Mouse (Mus musculus): Measurements from ENCODE around the gene Trpc7. TPM values are rescaled to one million over a fixed set of nuclear protein-coding genes. Genes with fewer than 3 reads are reported as not detected.

The Trpc7 gene
- 3.9 and 6.3 TPM in 2 replicates for polyA plus RNA-seq (2015; fragmentation: Nextera tagmentation; extraction: Ambion mirVana)

- Histone ChIP-seq H3K9me3 (ENCODE audit: control insufficient read depth, low read length) (no peaks in the 10 kb centered on the region), H3K4me3 (replicated peaks; ENCODE audit: low read length) (peak within 1 kb of the TSS; percentile 36), H3K27me3 (replicated peaks; ENCODE audit: control insufficient read depth, insufficient read depth, low read length) (0 out of 2 replicates have a peak, but pooled peaks cover 2% of the 10 kb centered on the region), H3K4me1 (replicated peaks; ENCODE audit: control insufficient read depth, insufficient read depth, low read length) (0 out of 2 replicates have a peak, but pooled peaks cover 3% of the 10 kb centered on the region), H3K9ac (replicated peaks; ENCODE audit: low read depth, low read length) (peak within 1 kb of the TSS; percentile 24), H3K36me3 (ENCODE audit: control insufficient read depth, insufficient read depth) (no peaks in the 10 kb centered on the region), H3K27ac (ENCODE audit: low read length) (0 out of 2 replicates have a peak within 1 kb of the TSS, but pooled peaks have one; percentile 6), H3K4me2 (ENCODE audit: low read length) (peak within 1 kb of the TSS; percentile 42)
- ATAC-seq, result no peak
- 67% methylated on average over 3 of the region's 3 CpGs for WGBS
These were observed at the start of gene Trpc7 for GRCm38 (mm10) chr13:56895893-56896292. Trpc7 (minus strand) TSS chr13:56895993.

- no peaks in the 10 kb centered on the region for H3K27me3 ChIP-seq (replicated peaks; ENCODE audit: control insufficient read depth, insufficient read depth, low read length)
- H3K4me2 ChIP-seq (ENCODE audit: low read length), result no peak overlapping the region
- no peaks in the 10 kb centered on the region for H3K36me3 ChIP-seq (ENCODE audit: control insufficient read depth, insufficient read depth)
These were observed 43.5 kb upstream of the Trpc7 start for GRCm38 (mm10) chr13:56939261-56939660.

GRCm38 (mm10) chr13:56933832-56934510, 38.2 kb upstream of the Trpc7 start:
- H3K9ac ChIP-seq (replicated peaks; ENCODE audit: low read depth, low read length), result no peak overlapping the region
- H3K36me3 ChIP-seq (ENCODE audit: control insufficient read depth, insufficient read depth), result no peaks in the 10 kb centered on the region
- WGBS, result 9% methylated on average over 11 of the region's 11 CpGs
- peak; percentile 69 for ATAC-seq
- H3K27ac ChIP-seq (ENCODE audit: low read length), result no peak overlapping the region
- H3K4me2 ChIP-seq (ENCODE audit: low read length), result no peak overlapping the region
- no peak overlapping the region for H3K4me3 ChIP-seq (replicated peaks; ENCODE audit: low read length)
- H3K4me1 ChIP-seq (replicated peaks; ENCODE audit: control insufficient read depth, insufficient read depth, low read length), result peaks cover 10% of the 10 kb centered on the region
- no peaks in the 10 kb centered on the region for H3K27me3 ChIP-seq (replicated peaks; ENCODE audit: control insufficient read depth, insufficient read depth, low read length)
- no peaks in the 10 kb centered on the region for H3K9me3 ChIP-seq (ENCODE audit: control insufficient read depth, low read length)

More at GRCm38 (mm10) chr13:56939261-56939660, 43.5 kb upstream of the Trpc7 start:
- Histone ChIP-seq H3K9me3 (ENCODE audit: control insufficient read depth, low read length) (no peaks in the 10 kb centered on the region), H3K9ac (replicated peaks; ENCODE audit: low read depth, low read length) (no peak overlapping the region), H3K27ac (ENCODE audit: low read length) (no peak overlapping the region), H3K4me3 (replicated peaks; ENCODE audit: low read length) (no peak overlapping the region), H3K4me1 (replicated peaks; ENCODE audit: control insufficient read depth, insufficient read depth, low read length) (peaks cover 2% of the 10 kb centered on the region)
- WGBS, result 86% methylated on average over 11 of the region's 11 CpGs
- ATAC-seq, result no peak

- Histone ChIP-seq H3K27ac (ENCODE audit: low read length) (no peak overlapping the region), H3K4me3 (replicated peaks; ENCODE audit: low read length) (no peak overlapping the region), H3K27me3 (replicated peaks; ENCODE audit: control insufficient read depth, insufficient read depth, low read length) (no peaks in the 10 kb centered on the region), H3K4me2 (ENCODE audit: low read length) (no peak overlapping the region), H3K9ac (replicated peaks; ENCODE audit: low read depth, low read length) (no peak overlapping the region), H3K36me3 (ENCODE audit: control insufficient read depth, insufficient read depth) (no peaks in the 10 kb centered on the region), H3K9me3 (ENCODE audit: control insufficient read depth, low read length) (no peaks in the 10 kb centered on the region), H3K4me1 (replicated peaks; ENCODE audit: control insufficient read depth, insufficient read depth, low read length) (peaks cover 10% of the 10 kb centered on the region)
- ATAC-seq, result no peak
- 98% methylated on average over 2 of the region's 2 CpGs for WGBS
These were observed 34.6 kb upstream of the Trpc7 start for GRCm38 (mm10) chr13:56930421-56930820.

GRCm38 (mm10) chr13:56922976-56923375, 27.2 kb upstream of the Trpc7 start:
- ATAC-seq, result no peak

GRCm38 (mm10) chr13:56921251-56921650, 25.5 kb upstream of the Trpc7 start:
- H3K4me2 ChIP-seq (ENCODE audit: low read length), result no peak overlapping the region
- no peaks in the 10 kb centered on the region for H3K27me3 ChIP-seq (replicated peaks; ENCODE audit: control insufficient read depth, insufficient read depth, low read length)
- no peak overlapping the region for H3K27ac ChIP-seq (ENCODE audit: low read length)
- no peak overlapping the region for H3K9ac ChIP-seq (replicated peaks; ENCODE audit: low read depth, low read length)
- 45% methylated on average over 3 of the region's 3 CpGs for WGBS
- H3K4me3 ChIP-seq (replicated peaks; ENCODE audit: low read length), result no peak overlapping the region
- no peaks in the 10 kb centered on the region for H3K4me1 ChIP-seq (replicated peaks; ENCODE audit: control insufficient read depth, insufficient read depth, low read length)
- no peak for ATAC-seq
- H3K36me3 ChIP-seq (ENCODE audit: control insufficient read depth, insufficient read depth), result no peaks in the 10 kb centered on the region
- no peaks in the 10 kb centered on the region for H3K9me3 ChIP-seq (ENCODE audit: control insufficient read depth, low read length)

More at GRCm38 (mm10) chr13:56922976-56923375, 27.2 kb upstream of the Trpc7 start:
- H3K9me3 ChIP-seq (ENCODE audit: control insufficient read depth, low read length), result no peaks in the 10 kb centered on the region
- no peaks in the 10 kb centered on the region for H3K27me3 ChIP-seq (replicated peaks; ENCODE audit: control insufficient read depth, insufficient read depth, low read length)
- no peak overlapping the region for H3K27ac ChIP-seq (ENCODE audit: low read length)
- 79% methylated on average over 2 of the region's 2 CpGs for WGBS
- H3K4me1 ChIP-seq (replicated peaks; ENCODE audit: control insufficient read depth, insufficient read depth, low read length), result no peaks in the 10 kb centered on the region
- H3K9ac ChIP-seq (replicated peaks; ENCODE audit: low read depth, low read length), result no peak overlapping the region
- H3K36me3 ChIP-seq (ENCODE audit: control insufficient read depth, insufficient read depth), result no peaks in the 10 kb centered on the region
- no peak overlapping the region for H3K4me2 ChIP-seq (ENCODE audit: low read length)
- no peak overlapping the region for H3K4me3 ChIP-seq (replicated peaks; ENCODE audit: low read length)

- no peak overlapping the region for H3K9ac ChIP-seq (replicated peaks; ENCODE audit: low read depth, low read length)
- ATAC-seq, result no peak
- 80% methylated on average over 7 of the region's 7 CpGs for WGBS
- H3K27ac ChIP-seq (ENCODE audit: low read length), result no peak overlapping the region
- H3K27me3 ChIP-seq (replicated peaks; ENCODE audit: control insufficient read depth, insufficient read depth, low read length), result no peaks in the 10 kb centered on the region
- H3K9me3 ChIP-seq (ENCODE audit: control insufficient read depth, low read length), result no peaks in the 10 kb centered on the region
- H3K4me2 ChIP-seq (ENCODE audit: low read length), result no peak overlapping the region
- H3K4me1 ChIP-seq (replicated peaks; ENCODE audit: control insufficient read depth, insufficient read depth, low read length), result no peaks in the 10 kb centered on the region
- no peak overlapping the region for H3K4me3 ChIP-seq (replicated peaks; ENCODE audit: low read length)
- no peaks in the 10 kb centered on the region for H3K36me3 ChIP-seq (ENCODE audit: control insufficient read depth, insufficient read depth)
These were observed 18.9 kb upstream of the Trpc7 start for GRCm38 (mm10) chr13:56914721-56915120.

GRCm38 (mm10) chr13:56911093-56911492, 15.3 kb upstream of the Trpc7 start:
- Histone ChIP-seq H3K27ac (ENCODE audit: low read length) (no peak overlapping the region), H3K4me1 (replicated peaks; ENCODE audit: control insufficient read depth, insufficient read depth, low read length) (no peaks in the 10 kb centered on the region), H3K9ac (replicated peaks; ENCODE audit: low read depth, low read length) (no peak overlapping the region), H3K9me3 (ENCODE audit: control insufficient read depth, low read length) (no peaks in the 10 kb centered on the region), H3K4me2 (ENCODE audit: low read length) (no peak overlapping the region), H3K27me3 (replicated peaks; ENCODE audit: control insufficient read depth, insufficient read depth, low read length) (no peaks in the 10 kb centered on the region), H3K36me3 (ENCODE audit: control insufficient read depth, insufficient read depth) (no peaks in the 10 kb centered on the region), H3K4me3 (replicated peaks; ENCODE audit: low read length) (no peak overlapping the region)
- WGBS, result 48% methylated on average over 12 of the region's 12 CpGs
- no peak for ATAC-seq

- Histone ChIP-seq H3K27me3 (replicated peaks; ENCODE audit: control insufficient read depth, insufficient read depth, low read length) (0 out of 2 replicates have a peak, but pooled peaks cover 2% of the 10 kb centered on the region), H3K4me1 (replicated peaks; ENCODE audit: control insufficient read depth, insufficient read depth, low read length) (0 out of 2 replicates have a peak, but pooled peaks cover 3% of the 10 kb centered on the region), H3K27ac (ENCODE audit: low read length) (0 out of 2 replicates have a peak overlapping the region, but pooled peaks have one; percentile 6), H3K36me3 (ENCODE audit: control insufficient read depth, insufficient read depth) (no peaks in the 10 kb centered on the region), H3K4me2 (ENCODE audit: low read length) (peak overlapping the region; percentile 42), H3K9me3 (ENCODE audit: control insufficient read depth, low read length) (no peaks in the 10 kb centered on the region), H3K9ac (replicated peaks; ENCODE audit: low read depth, low read length) (peak overlapping the region; percentile 24), H3K4me3 (replicated peaks; ENCODE audit: low read length) (peak overlapping the region; percentile 36)
- no peak for ATAC-seq
- WGBS, result under 1% methylated on average over 17 of the region's 17 CpGs
These were observed 407 bp downstream of the Trpc7 start for GRCm38 (mm10) chr13:56895386-56895785.

Data from forebrain, embryonic 16.5 days (tissue).